In the genomic region with DNA sequence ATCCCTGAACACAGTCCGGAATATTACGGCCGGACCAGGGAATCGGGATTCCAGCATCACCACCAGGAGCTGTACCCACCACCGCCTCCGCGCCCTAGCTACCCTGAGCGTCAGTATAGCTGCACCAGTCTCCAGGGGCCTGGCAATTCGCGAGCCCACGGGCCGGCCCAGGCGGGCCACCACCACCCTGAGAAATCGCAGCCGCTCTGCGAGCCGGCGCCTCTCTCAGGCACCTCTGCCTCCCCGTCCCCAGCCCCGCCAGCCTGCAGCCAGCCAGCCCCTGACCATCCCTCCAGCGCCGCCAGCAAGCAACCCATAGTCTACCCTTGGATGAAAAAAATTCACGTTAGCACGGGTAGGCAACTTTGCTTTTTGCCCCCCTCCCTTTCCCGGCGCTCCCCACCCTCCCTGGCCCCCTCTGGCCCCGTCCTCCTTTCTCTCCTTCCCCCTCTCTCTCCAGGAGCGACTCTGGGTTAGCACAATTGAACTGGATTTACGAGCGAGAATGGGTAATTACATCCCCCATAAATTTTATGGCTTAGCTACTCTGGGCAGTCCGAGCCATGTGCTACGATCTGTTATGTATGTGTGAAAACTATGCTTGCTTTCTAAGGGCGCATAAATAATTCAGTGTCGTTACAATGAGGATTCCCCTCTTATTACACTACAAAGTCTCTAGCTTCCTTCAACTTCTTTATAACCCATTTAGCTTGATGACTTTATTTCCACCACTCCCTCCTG, we compare ENCODE assay signal across 10 mouse cellular contexts. TPM values are rescaled to one million over a fixed set of nuclear protein-coding genes. Genes with fewer than 3 reads are reported as not detected.
DNase-seq lines count a peak whose midpoint lies in the region; ATAC-seq and TF ChIP-seq lines count a peak whose summit lies in the region.
"Had no signal": no experiment of that assay in that cellular context is flagged by ENCODE, and none has a peak within 500 bp of the region (broad histone marks: within the 10 kb centered on the region; RNA-seq: fewer than 3 reads in every experiment).

No protein-coding gene starts in this region.

- H3K4me3 ChIP-seq in gastrocnemius, adult 2 months, result peak overlapping the region; percentile 65
- H3K4me3 ChIP-seq in ES-Bruce4 (ENCODE audit: low read depth, low read length), result peak overlapping the region; percentile 31
- H3K4me3 ChIP-seq in forebrain, embryonic 16.5 days (replicated peaks; ENCODE audit: low read length), result no peak overlapping the region
- H3K4me3 ChIP-seq in liver, embryonic 13.5 days (replicated peaks), result peak overlapping the region; percentile 37
- H3K4me3 ChIP-seq in cerebellum, adult 2 months (replicated peaks; ENCODE audit: insufficient read depth, low read depth, low read length), result no peak overlapping the region

- H3K9me3 ChIP-seq in ES-Bruce4 (replicated peaks; ENCODE audit: control insufficient read depth, insufficient read depth, low read length, poor library complexity, severe bottlenecking), result no peaks in the 10 kb centered on the region
- H3K9me3 ChIP-seq in forebrain, embryonic 16.5 days (ENCODE audit: control insufficient read depth, low read length), result no peaks in the 10 kb centered on the region
- H3K9me3 ChIP-seq in liver, embryonic 13.5 days (replicated peaks), result no peaks in the 10 kb centered on the region

- peak overlapping the region; percentile 84 for H3K9ac ChIP-seq in ES-Bruce4 (ENCODE audit: low read depth, poor library complexity, severe bottlenecking)
- no peak overlapping the region for H3K9ac ChIP-seq in forebrain, embryonic 16.5 days (replicated peaks; ENCODE audit: low read depth, low read length)
- H3K9ac ChIP-seq in liver, embryonic 13.5 days, result no peak overlapping the region

- no peaks in the 10 kb centered on the region for H3K4me1 ChIP-seq in ES-Bruce4 (ENCODE audit: control insufficient read depth, insufficient read depth, low read length)
- no peaks in the 10 kb centered on the region for H3K4me1 ChIP-seq in forebrain, embryonic 16.5 days (replicated peaks; ENCODE audit: control insufficient read depth, insufficient read depth, low read length)
- no peaks in the 10 kb centered on the region for H3K4me1 ChIP-seq in liver, embryonic 13.5 days (replicated peaks)
- H3K4me1 ChIP-seq in cerebellum, adult 2 months (ENCODE audit: control insufficient read depth, insufficient read depth, low read length), result no peaks in the 10 kb centered on the region

- no peak for TF ChIP-seq CTCF in gastrocnemius, adult 2 months (IDR thresholded peaks at IDR 0.05)
- TF ChIP-seq CTCF in ES-Bruce4 (IDR thresholded peaks at IDR 0.05; ENCODE audit: low read depth, low read length), result no peak
- no peak for TF ChIP-seq CTCF in cerebellum, adult 2 months (IDR thresholded peaks at IDR 0.05; ENCODE audit: borderline replicate concordance, insufficient read depth, low read depth, low read length)

- peak overlapping the region; percentile 7; the same call in 1 of the 2 replicates for H3K4me2 ChIP-seq in forebrain, embryonic 16.5 days (ENCODE audit: low read length)
- H3K4me2 ChIP-seq in liver, embryonic 13.5 days, result peak overlapping the region; percentile 36

- H3K27me3 ChIP-seq in ES-Bruce4 (ENCODE audit: control insufficient read depth, insufficient read depth, low read length, poor library complexity, severe bottlenecking), result peaks cover 8% of the 10 kb centered on the region; the same call in 1 of the 2 replicates
- H3K27me3 ChIP-seq in forebrain, embryonic 16.5 days (replicated peaks; ENCODE audit: control insufficient read depth, insufficient read depth, low read length), result peaks cover 93% of the 10 kb centered on the region
- H3K27me3 ChIP-seq in liver, embryonic 13.5 days, result peaks cover 99% of the 10 kb centered on the region
- H3K27me3 ChIP-seq in cerebellum, adult 2 months (ENCODE audit: control insufficient read depth, insufficient read depth, low read length), result peaks cover 5% of the 10 kb centered on the region; the same call in 1 of the 2 replicates

- intact Hi-C loops in gastrocnemius, adult 2 months (cut with DNase I), result loop anchor here (1.0 kb wide), 1 partner anchor 12 kb away; no protein-coding TSS in a partner anchor

- WGBS in forebrain, embryonic 16.5 days, result 1% methylated on average over 34 of the region's 34 CpGs
- under 1% methylated on average over 34 of the region's 34 CpGs for WGBS in liver, embryonic 13.5 days (ENCODE audit: insufficient replicate concordance)
- whole genome bisulfite sequencing in cerebellum, adult 2 months, result 2% methylated on average over 34 of the region's 34 CpGs

- TF ChIP-seq POLR2A in ES-Bruce4 (IDR thresholded peaks at IDR 0.05; ENCODE audit: insufficient read depth, low read length), result no peak
- TF ChIP-seq POLR2A in cerebellum, adult 2 months (IDR thresholded peaks at IDR 0.05; ENCODE audit: borderline replicate concordance, insufficient read depth, low read length), result no peak

- no peaks in the 10 kb centered on the region for H3K36me3 ChIP-seq in ES-Bruce4 (ENCODE audit: control insufficient read depth, insufficient read depth, low read length, poor library complexity, severe bottlenecking)
- H3K36me3 ChIP-seq in forebrain, embryonic 16.5 days (ENCODE audit: control insufficient read depth, insufficient read depth), result no peaks in the 10 kb centered on the region
- no peaks in the 10 kb centered on the region for H3K36me3 ChIP-seq in liver, embryonic 13.5 days

- DNase-seq in gastrocnemius, adult 2 months, result peak; percentile 42
- no peak for DNase-seq in gastrocnemius, postnatal 25 days
- DNase-seq in liver, embryonic 13.5 days, result no peak
- DNase-seq in right cerebral cortex, postnatal 10 days (ENCODE audit: low spot score in 2 of 2), result no peak
- no peak for DNase-seq in cerebellum, adult 2 months
- no peak for DNase-seq in urinary bladder, postnatal 4 days (ENCODE audit: low spot score in 2 of 2)
- DNase-seq: lung, postnatal 10 days had no signal

- no peak for ATAC-seq in forebrain, embryonic 16.5 days
- ATAC-seq in liver, embryonic 13.5 days (ENCODE audit: low read depth), result no peak

- H3K27ac ChIP-seq in gastrocnemius, adult 2 months, result peak overlapping the region; percentile 63
- H3K27ac ChIP-seq in ES-Bruce4 (ENCODE audit: insufficient read depth, low read length), result no peak overlapping the region
- no peak overlapping the region for H3K27ac ChIP-seq in forebrain, embryonic 16.5 days (ENCODE audit: low read length)
- no peak overlapping the region for H3K27ac ChIP-seq in liver, embryonic 13.5 days
- no peak overlapping the region for H3K27ac ChIP-seq in cerebellum, adult 2 months (ENCODE audit: insufficient read depth, low read length)

- no peak for TF ChIP-seq EP300 in ES-Bruce4 (IDR thresholded peaks at IDR 0.05; ENCODE audit: insufficient read depth, low read depth, low read length)

RNA-seq across cellular contexts. Expression of a gene that starts 16.2 kb away (rescaled TPM):
- total RNA-seq in gastrocnemius, adult 2 months (2021), result 1 to 10 TPM; 4.3 to 4.6 TPM
- total RNA-seq in gastrocnemius, postnatal 25 days (2021), result 1 to 10 TPM; 3.8 to 4.1 TPM
- polyA plus RNA-seq in ES-Bruce4 (2011; ENCODE audit: insufficient read depth, insufficient read length, low read depth, missing spikeins), result 0.56 and 0.99 TPM in 2 replicates
- not detected in 2 replicates for polyA plus RNA-seq in forebrain, embryonic 16.5 days (2015; fragmentation: Nextera tagmentation; extraction: Ambion mirVana)
- 0.31 and 0.42 TPM in 2 replicates for polyA plus RNA-seq in liver, embryonic 13.5 days (2015; fragmentation: Nextera tagmentation; extraction: Ambion mirVana)
- polyA plus RNA-seq in cerebellum, adult 2 months (2012; rRNA removed), result 3.9 and 4.5 TPM in 2 replicates
- polyA plus RNA-seq: cortical plate, adult 2 months had no signal

RNA-seq across cellular contexts. Expression of a gene that starts 36.9 kb away (rescaled TPM):
- 1 to 10 TPM; 8.1 to 8.6 TPM for total RNA-seq in gastrocnemius, adult 2 months (2021)
- 1 to 10 TPM; 5.3 to 8.1 TPM for total RNA-seq in gastrocnemius, postnatal 25 days (2021)
- 1.3 TPM in 1 of 2 replicates, not detected in the other for polyA plus RNA-seq in ES-Bruce4 (2011; ENCODE audit: insufficient read depth, insufficient read length, low read depth, missing spikeins)
- not detected in 2 replicates for polyA plus RNA-seq in forebrain, embryonic 16.5 days (2015; fragmentation: Nextera tagmentation; extraction: Ambion mirVana)
- polyA plus RNA-seq in liver, embryonic 13.5 days (2015; fragmentation: Nextera tagmentation; extraction: Ambion mirVana), result 0.13 and 0.14 TPM in 2 replicates
- polyA plus RNA-seq in cerebellum, adult 2 months (2012; rRNA removed), result 0.16 and 0.25 TPM in 2 replicates
- polyA plus RNA-seq: cortical plate, adult 2 months had no signal

RNA-seq across cellular contexts. Expression of a gene that starts 44.6 kb away (rescaled TPM):
- total RNA-seq in gastrocnemius, adult 2 months (2021), result 1 to 10 TPM; 1.0 to 2.8 TPM
- total RNA-seq in gastrocnemius, postnatal 25 days (2021), result 1 to 10 TPM; 1.3 to 1.6 TPM
- polyA plus RNA-seq in ES-Bruce4 (2011; ENCODE audit: insufficient read depth, insufficient read length, low read depth, missing spikeins), result 0.40 and 0.45 TPM in 2 replicates
- not detected in 2 replicates for polyA plus RNA-seq in forebrain, embryonic 16.5 days (2015; fragmentation: Nextera tagmentation; extraction: Ambion mirVana)
- polyA plus RNA-seq in liver, embryonic 13.5 days (2015; fragmentation: Nextera tagmentation; extraction: Ambion mirVana), result 0.19 and 0.20 TPM in 2 replicates
- polyA plus RNA-seq in cerebellum, adult 2 months (2012; rRNA removed), result not detected in 2 replicates
- polyA plus RNA-seq: cortical plate, adult 2 months had no signal

RNA-seq across cellular contexts. Expression of a gene that starts 58.7 kb away (rescaled TPM):
- 1 to 10 TPM; 6.7 to 8.3 TPM for total RNA-seq in gastrocnemius, adult 2 months (2021)
- 1 to 10 TPM; 4.6 to 6.5 TPM for total RNA-seq in gastrocnemius, postnatal 25 days (2021)
- not detected in 2 replicates for polyA plus RNA-seq in ES-Bruce4 (2011; ENCODE audit: insufficient read depth, insufficient read length, low read depth, missing spikeins)
- polyA plus RNA-seq in forebrain, embryonic 16.5 days (2015; fragmentation: Nextera tagmentation; extraction: Ambion mirVana), result not detected in 2 replicates
- polyA plus RNA-seq in liver, embryonic 13.5 days (2015; fragmentation: Nextera tagmentation; extraction: Ambion mirVana), result 0.07 TPM in 1 of 2 replicates, not detected in the other
- not detected in 2 replicates for polyA plus RNA-seq in cerebellum, adult 2 months (2012; rRNA removed)
- polyA plus RNA-seq: cortical plate, adult 2 months had no signal

Comparison
In these comparisons a context has a peak if more than half of its experiments do, and no peak if none do; other contexts are left out.
1. H3K4me3 ChIP-seq: peak in gastrocnemius, adult 2 months (single experiment), ES-Bruce4 (single experiment) and liver, embryonic 13.5 days (single experiment); none in forebrain, embryonic 16.5 days (single experiment) and cerebellum, adult 2 months (single experiment).